Mouse (Mus musculus): ENCODE data around the gene Acap2. TPM values are rescaled to one million over a fixed set of nuclear protein-coding genes. Genes with fewer than 3 reads are reported as not detected.

Gene Acap2
- total and polyA plus RNA-seq, 3 experiments: 17.2 to 19.1 TPM; not detected in 1

DNA sequence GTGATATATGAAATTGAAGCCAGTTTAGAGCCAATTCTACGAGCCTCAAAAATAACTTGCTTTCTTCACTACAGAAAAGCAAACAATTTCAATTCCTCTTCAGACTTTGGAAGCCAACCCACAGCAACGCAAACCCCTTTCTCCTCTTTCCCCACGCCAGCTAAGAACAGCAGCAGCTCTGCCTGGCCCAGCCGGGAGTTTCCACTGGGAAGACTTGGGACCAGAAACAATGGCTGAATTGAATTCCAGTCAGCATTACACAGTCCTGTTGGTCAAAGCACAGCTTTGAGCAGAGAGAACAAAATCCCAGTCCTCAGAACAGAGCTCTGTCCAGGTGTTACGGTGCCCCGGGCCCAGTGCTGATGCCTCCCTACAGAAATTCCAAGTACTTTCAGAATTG, 59.1 kb downstream of the Acap2 start:
- Histone ChIP-seq H3K9me3 (replicated peaks; ENCODE audit: insufficient read depth, low read length) (no peaks in the 10 kb centered on the region), H3K36me3 (ENCODE audit: control insufficient read depth in 1 of 2, insufficient read depth in 2 of 2, low read length in 2 of 2) (peaks cover 0 to 5% of the 10 kb centered on the region in 2 experiments; a peak in 2 of 4 replicates), H3K9ac (ENCODE audit: control insufficient read depth, low read depth, low read length, poor library complexity, severe bottlenecking) (no peak overlapping the region), H3K79me2 (ENCODE audit: control insufficient read depth, insufficient read depth, low read length, poor library complexity) (no peaks in the 10 kb centered on the region), H3K27me3 (ENCODE audit: control insufficient read depth in 1 of 2, insufficient read depth in 2 of 2, low read length in 2 of 2) (no peaks in the 10 kb centered on the region), H3K4me1 (ENCODE audit: control insufficient read depth in 1 of 2, insufficient read depth in 2 of 2, low read length in 2 of 2) (no peaks in the 10 kb centered on the region), H3K4me3 (ENCODE audit: control insufficient read depth in 1 of 2, insufficient read depth in 1 of 2, low read depth in 2 of 2, low read length in 2 of 2) (no peak overlapping the region), H3K27ac (ENCODE audit: control insufficient read depth, low read depth, low read length) (no peak overlapping the region)
- DNase-seq (ENCODE audit: low read depth, low spot score): no peak
- no peak for TF ChIP-seq NRF1 (IDR thresholded peaks at IDR 0.05; ENCODE audit: insufficient read depth, low read depth, low read length, poor library complexity, severe bottlenecking)
- TF ChIP-seq POLR2AphosphoS2 (IDR thresholded peaks at IDR 0.05; ENCODE audit: low read length): no peak
- TF ChIP-seq TAL1 (IDR thresholded peaks at IDR 0.05; ENCODE audit: low read length): no peak
- no peak for TF ChIP-seq KAT2A (conservative IDR thresholded peaks at IDR 0.05; ENCODE audit: low read depth, low read length)
- TF ChIP-seq TBP (IDR thresholded peaks at IDR 0.05; ENCODE audit: low read depth, low read length): no peak
- no peak for TF ChIP-seq GABPA (IDR thresholded peaks at IDR 0.05; ENCODE audit: low read depth, low read length)
- no peak for TF ChIP-seq MAZ (IDR thresholded peaks at IDR 0.05; ENCODE audit: low read depth, low read length)
- TF ChIP-seq MAFK (IDR thresholded peaks at IDR 0.05; ENCODE audit: borderline replicate concordance, low read depth, low read length): no peak
- TF ChIP-seq ETS1 (IDR thresholded peaks at IDR 0.05; ENCODE audit: low read depth, low read length): no peak
- no peak for TF ChIP-seq E2F4 (IDR thresholded peaks at IDR 0.05; ENCODE audit: borderline replicate concordance, low read depth, low read length)
- no peak for TF ChIP-seq BHLHE40 (IDR thresholded peaks at IDR 0.05; ENCODE audit: borderline replicate concordance, low read depth, low read length)
- no peak for TF ChIP-seq USF2 (IDR thresholded peaks at IDR 0.05; ENCODE audit: borderline replicate concordance in 1 of 2, insufficient read depth in 1 of 2, low read depth in 1 of 2, low read length in 2 of 2)
- TF ChIP-seq MYB (IDR thresholded peaks at IDR 0.05; ENCODE audit: low read depth, low read length): no peak
- no peak for TF ChIP-seq HCFC1 (IDR thresholded peaks at IDR 0.05; ENCODE audit: low read depth, low read length)
- TF ChIP-seq SIN3A (IDR thresholded peaks at IDR 0.05; ENCODE audit: low read length): no peak

DNA sequence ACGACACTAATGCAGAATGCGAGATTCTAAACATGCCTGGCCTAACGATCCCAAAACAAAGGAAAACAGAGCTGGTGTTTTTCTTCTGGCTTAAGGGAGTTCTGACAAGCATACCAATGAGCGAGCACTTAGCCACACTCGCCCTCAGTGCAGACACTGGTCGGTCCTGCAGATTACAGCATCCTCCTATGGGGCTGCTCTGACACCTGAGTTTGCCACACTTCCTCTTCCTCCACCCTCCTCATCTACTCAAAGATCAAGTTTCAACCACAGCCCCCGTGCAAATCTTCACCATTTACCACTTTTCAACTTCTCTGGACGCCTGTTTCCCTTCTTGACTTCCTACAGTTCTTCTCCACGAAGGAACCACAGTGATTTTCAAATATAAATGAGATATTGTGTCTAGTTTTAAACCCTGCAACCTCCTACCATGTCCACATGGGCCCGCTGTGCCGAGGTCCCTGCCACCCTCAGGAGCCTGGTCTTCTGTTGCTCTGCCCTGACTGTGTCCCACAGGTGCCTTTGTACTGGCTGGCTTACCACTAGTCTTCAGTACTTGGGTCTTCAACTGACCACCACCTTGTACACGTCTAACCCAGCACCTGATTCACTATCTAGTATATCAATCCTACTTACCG, 64.3 kb downstream of the Acap2 start:
- no peaks in the 10 kb centered on the region for H3K79me2 ChIP-seq (ENCODE audit: control insufficient read depth, insufficient read depth, low read length, poor library complexity)
- H3K9me3 ChIP-seq (replicated peaks; ENCODE audit: insufficient read depth, low read length): no peaks in the 10 kb centered on the region
- no peaks in the 10 kb centered on the region for H3K4me1 ChIP-seq (ENCODE audit: control insufficient read depth in 1 of 2, insufficient read depth in 2 of 2, low read length in 2 of 2)
- peaks cover 4 to 5% of the 10 kb centered on the region in 2 experiments; a peak in 3 of 4 replicates for H3K36me3 ChIP-seq (ENCODE audit: control insufficient read depth in 1 of 2, insufficient read depth in 2 of 2, low read length in 2 of 2)
- H3K9ac ChIP-seq (ENCODE audit: control insufficient read depth, low read depth, low read length, poor library complexity, severe bottlenecking): no peak overlapping the region
- TF ChIP-seq MAX (IDR thresholded peaks at IDR 0.05; ENCODE audit: low read length) (no peak), USF2 (IDR thresholded peaks at IDR 0.05; ENCODE audit: borderline replicate concordance in 1 of 2, insufficient read depth in 1 of 2, low read depth in 1 of 2, low read length in 2 of 2) (no peak), SMC3 (IDR thresholded peaks at IDR 0.05; ENCODE audit: low read depth, low read length) (no peak), MYC (IDR thresholded peaks at IDR 0.05; ENCODE audit: low read depth, low read length) (no peak), UBTF (IDR thresholded peaks at IDR 0.05; ENCODE audit: borderline replicate concordance, insufficient read depth, low read depth, low read length) (no peak), CTCF (IDR thresholded peaks at IDR 0.05 in 2 of 3, conservative IDR thresholded peaks at IDR 0.05 in 1 of 3; ENCODE audit: control insufficient read depth in 1 of 3, insufficient read depth in 1 of 3, low read depth in 2 of 3, low read length in 3 of 3, poor library complexity in 1 of 3, severe bottlenecking in 1 of 3) (no peak), MYB (IDR thresholded peaks at IDR 0.05; ENCODE audit: low read depth, low read length) (no peak)
- DNase-seq (ENCODE audit: low read depth, low spot score): peak; percentile 40
- no peaks in the 10 kb centered on the region for H3K27me3 ChIP-seq (ENCODE audit: control insufficient read depth in 1 of 2, insufficient read depth in 2 of 2, low read length in 2 of 2)
- H3K27ac ChIP-seq (ENCODE audit: control insufficient read depth, low read depth, low read length): no peak overlapping the region
- H3K4me3 ChIP-seq (ENCODE audit: control insufficient read depth in 1 of 2, insufficient read depth in 1 of 2, low read depth in 2 of 2, low read length in 2 of 2): no peak overlapping the region
